Mouse (Mus musculus) spleen, postnatal 36 days (tissue): ENCODE results near the gene Sass6.
"Not testable (repeated sequence)": the region's sequence is repeated elsewhere in the genome, so short reads cannot be mapped to it uniquely, and the experiment has no call there.

ENCODE experiments used
- DNase-seq, 2 experiments: peaks; one replicate each; pipeline ENCODE4 v3.0.0; 2022; ENCODE audit warnings: low spot score in 2 of 2, mixed read lengths in 1 of 2

Sass6 gene

GRCm38 (mm10) chr3:116631459-116631858 lies 36.7 kb downstream of the Sass6 start:
- DNase-seq: no peak

GRCm38 (mm10) chr3:116632971-116633370 lies 38.2 kb downstream of the Sass6 start:
- DNase-seq: no peak

- DNase-seq: no peak
These were observed 39.3 kb downstream of the Sass6 start for GRCm38 (mm10) chr3:116634091-116634490.

- no peak for DNase-seq
These were observed 40.1 kb downstream of the Sass6 start for GRCm38 (mm10) chr3:116634853-116635252.

- DNase-seq: no peak
These were observed 41.0 kb downstream of the Sass6 start for GRCm38 (mm10) chr3:116635799-116636198.

- no peak for DNase-seq
These were observed 43.1 kb downstream of the Sass6 start for GRCm38 (mm10) chr3:116637693-116638476.

- no peak for DNase-seq
These were observed 43.8 kb downstream of the Sass6 start for GRCm38 (mm10) chr3:116638572-116638971.

- no peak for DNase-seq
These were observed 45.2 kb downstream of the Sass6 start for GRCm38 (mm10) chr3:116640024-116640423.

GRCm38 (mm10) chr3:116641811-116642371 lies 47.1 kb downstream of the Sass6 start:
- no peak for DNase-seq

GRCm38 (mm10) chr3:116642373-116642772 lies 47.6 kb downstream of the Sass6 start:
- DNase-seq: no peak

- DNase-seq: no peak
These were observed 51.6 kb downstream of the Sass6 start for GRCm38 (mm10) chr3:116646387-116646786.

- DNase-seq: no peak
These were observed 54.0 kb downstream of the Sass6 start for GRCm38 (mm10) chr3:116648805-116649204.

- DNase-seq: no peak
These were observed 55.9 kb downstream of the Sass6 start for GRCm38 (mm10) chr3:116650698-116651097.

- no peak for DNase-seq
These were observed 57.3 kb downstream of the Sass6 start for GRCm38 (mm10) chr3:116652033-116652446.

GRCm38 (mm10) chr3:116653278-116653945 lies 58.6 kb downstream of the Sass6 start:
- DNase-seq: no peak

- not testable (repeated sequence) for DNase-seq
These were observed 59.3 kb downstream of the Sass6 start for GRCm38 (mm10) chr3:116654051-116654450.

- no peak for DNase-seq
These were observed 61.6 kb downstream of the Sass6 start for GRCm38 (mm10) chr3:116656184-116656965.

GRCm38 (mm10) chr3:116658928-116659565 lies 64.3 kb downstream of the Sass6 start:
- no peak for DNase-seq

GRCm38 (mm10) chr3:116659856-116660430 lies 65.2 kb downstream of the Sass6 start:
- DNase-seq: no peak

GRCm38 (mm10) chr3:116661288-116661869 lies 66.6 kb downstream of the Sass6 start:
- no peak for DNase-seq
